Comparison of ENCODE assay signal across 8 mouse cellular contexts in genomic region chr12:17666616-17667015, GRCm38 (mm10). TPM values are rescaled to one million over a fixed set of nuclear protein-coding genes. Genes with fewer than 3 reads are reported as not detected.
DNase-seq lines count a peak whose midpoint lies in the region; ATAC-seq and TF ChIP-seq lines count a peak whose summit lies in the region.

No protein-coding gene starts in this region.

- no peaks in the 10 kb centered on the region for H3K9me3 ChIP-seq in liver, postnatal 0 days (ENCODE audit: low read length)
- no peaks in the 10 kb centered on the region for H3K9me3 ChIP-seq in hindbrain, embryonic 10.5 days

- TF ChIP-seq CTCF in liver, postnatal 0 days (IDR thresholded peaks at IDR 0.05; ENCODE audit: low read depth): peak; percentile 68

- peak; percentile 55 for ATAC-seq in liver, postnatal 0 days

- no peaks in the 10 kb centered on the region for H3K27me3 ChIP-seq in liver, postnatal 0 days (ENCODE audit: insufficient read depth, low read length)
- no peaks in the 10 kb centered on the region for H3K27me3 ChIP-seq in hindbrain, embryonic 10.5 days (ENCODE audit: insufficient read depth, poor library complexity, severe bottlenecking)

- no peaks in the 10 kb centered on the region for H3K4me1 ChIP-seq in liver, postnatal 0 days (ENCODE audit: insufficient read depth)
- H3K4me1 ChIP-seq in hindbrain, embryonic 10.5 days (replicated peaks): peaks cover 5% of the 10 kb centered on the region

- no peak overlapping the region for H3K4me2 ChIP-seq in liver, postnatal 0 days (ENCODE audit: low read depth, low read length)

- no peak overlapping the region for H3K9ac ChIP-seq in liver, postnatal 0 days (replicated peaks)

- H3K4me3 ChIP-seq in liver, postnatal 0 days (ENCODE audit: low read depth, low read length): no peak overlapping the region
- no peak overlapping the region for H3K4me3 ChIP-seq in hindbrain, embryonic 10.5 days

- TF ChIP-seq EP300 in liver, postnatal 0 days (IDR thresholded peaks at IDR 0.05; ENCODE audit: low read depth): no peak

- 66% methylated on average over 2 of the region's 2 CpGs for WGBS in liver, postnatal 0 days (ENCODE audit: insufficient replicate concordance)
- WGBS in hindbrain, embryonic 10.5 days: 88% methylated on average over 2 of the region's 2 CpGs

- peak; percentile 34 for DNase-seq in adrenal gland, postnatal 14 days
- no peak for DNase-seq in adrenal gland, adult 2 months
- DNase-seq in CD4-positive helper T cell, adult 2 months (ENCODE audit: low read depth, low spot score): peak; percentile 27
- peak; percentile 51 for DNase-seq in heart, postnatal 4 days
- DNase-seq in liver, postnatal 0 days: peak; percentile 41
- peak; percentile 66 for DNase-seq in thymus, postnatal 14 days
- DNase-seq in adipocyte (ENCODE audit: low spot score): no peak
- no peak for DNase-seq in hindbrain, embryonic 10.5 days (ENCODE audit: low spot score)

- no peaks in the 10 kb centered on the region for H3K36me3 ChIP-seq in liver, postnatal 0 days (replicated peaks; ENCODE audit: insufficient read depth, low read length)
- H3K36me3 ChIP-seq in hindbrain, embryonic 10.5 days: no peaks in the 10 kb centered on the region

- H3K27ac ChIP-seq in liver, postnatal 0 days (ENCODE audit: low read depth): no peak overlapping the region
- no peak overlapping the region for H3K27ac ChIP-seq in hindbrain, embryonic 10.5 days

RNA-seq across cellular contexts. Expression of gene Hpcal1, which starts 24.0 kb away (rescaled TPM):
- total RNA-seq in adrenal gland, postnatal 14 days (2021): 26.8 and 33.4 TPM in 2 replicates
- total RNA-seq in adrenal gland, adult 2 months (2021): 10 to 100 TPM; 24.2 to 26.0 TPM
- polyA plus RNA-seq in adrenal gland, adult 2 months (2012; rRNA removed): 31.7 and 33.5 TPM in 2 replicates
- total RNA-seq in heart, postnatal 4 days (2021): 10 to 100 TPM; 17.9 to 19.8 TPM
- 18.6 and 20.8 TPM in 2 replicates for polyA plus RNA-seq in liver, postnatal 0 days (2015; fragmentation: Nextera tagmentation; extraction: Ambion mirVana)
- 35.9 and 39.9 TPM in 2 replicates for polyA plus RNA-seq in hindbrain, embryonic 10.5 days (2016; fragmentation: Nextera tagmentation; extraction: Ambion mirVana)

Comparison
In these comparisons a context has a peak if more than half of its experiments do, and no peak if none do; other contexts are left out.
1. DNase-seq: peak in adrenal gland, postnatal 14 days (single experiment), CD4-positive helper T cell, adult 2 months (single experiment), heart, postnatal 4 days (single experiment), liver, postnatal 0 days (single experiment) and thymus, postnatal 14 days (single experiment); none in adrenal gland, adult 2 months (single experiment), adipocyte (single experiment) and hindbrain, embryonic 10.5 days (single experiment).